Mouse (Mus musculus) liver, embryonic 13.5 days (tissue): ENCODE data around the gene Tfeb. TPM values are rescaled to one million over a fixed set of nuclear protein-coding genes. Genes with fewer than 3 reads are reported as not detected.

Source experiments
- ATAC-seq: fragments of 200-750 bp; cut with Nextera tagmentation; 2 replicates; pipeline ENCODE4 v1.8.0; 2017; ENCODE audit warnings: low read depth, mild to moderate bottlenecking, moderate number of reproducible peaks, moderate library complexity
- DNase-seq: peaks from one replicate; pipeline ENCODE4 v3.0.0; 2022
- H3K27ac ChIP-seq: fragments of 300-500 bp; sonication (generic); 2 replicates; pipeline ENCODE4 v1.5.1; 2015; ENCODE audit warnings: moderate library complexity, mild to moderate bottlenecking, inconsistent platforms
- H3K27me3 ChIP-seq: fragments of 300-500 bp; sonication (generic); 2 replicates; pipeline ENCODE4 v1.6.1; 2015; ENCODE audit warnings: mild to moderate bottlenecking, inconsistent platforms
- H3K36me3 ChIP-seq: fragments of 300-500 bp; sonication (generic); 2 replicates; pipeline ENCODE4 v1.6.1; 2015; ENCODE audit warnings: mild to moderate bottlenecking, inconsistent platforms
- H3K4me1 ChIP-seq: fragments of 300-500 bp; sonication (generic); replicated peaks from 2 replicates; pipeline ENCODE4 v1.6.1; 2015; ENCODE audit warnings: inconsistent platforms
- H3K4me2 ChIP-seq: fragments of 300-500 bp; sonication (generic); 2 replicates; pipeline ENCODE4 v1.6.1; 2015; ENCODE audit warnings: inconsistent platforms, mild to moderate bottlenecking, moderate library complexity
- H3K4me3 ChIP-seq: fragments of 300-500 bp; sonication (generic); replicated peaks from 2 replicates; pipeline ENCODE4 v1.5.1; 2015; ENCODE audit warnings: mild to moderate bottlenecking, inconsistent platforms
- H3K9ac ChIP-seq: fragments of 300-500 bp; sonication (generic); 2 replicates; pipeline ENCODE4 v1.6.1; 2015; ENCODE audit warnings: mild to moderate bottlenecking, inconsistent platforms
- H3K9me3 ChIP-seq: fragments of 300-500 bp; sonication (generic); replicated peaks from 2 replicates; pipeline ENCODE4 v1.6.1; 2016; ENCODE audit warnings: inconsistent platforms
- WGBS: fragments of 180-500 bp; shearing (Covaris S2); methylation state at CpG from one replicate; pipeline ENCODE4 v1.1.7; 2015; ENCODE audit not compliant: insufficient replicate concordance; 5-methylcytosine and 5-hydroxymethylcytosine counted together
- polyA plus RNA-seq: library from polyadenylated mRNA; unstranded; fragments of >200 nt; fragmentation: Nextera tagmentation; extraction: Ambion mirVana; gene quantifications from 2 replicates; pipeline ENCODE4 v1.2.1, GENCODE M21; 2015

The Tfeb gene
- polyA plus RNA-seq, 1 experiment from 2014 or later: 4.4 TPM

GRCm38 (mm10) chr17:47812200-47812599 is 75.4 kb downstream of the Tfeb start:
- no peak overlapping the region for H3K4me2 ChIP-seq
- H3K27me3 ChIP-seq: no peaks in the 10 kb centered on the region
- peaks cover 9% of the 10 kb centered on the region; the same call in 1 of the 2 replicates for H3K4me1 ChIP-seq
- WGBS: 63% methylated on average over 6 of the region's 6 CpGs
- H3K9ac ChIP-seq: no peak overlapping the region
- no peak overlapping the region for H3K27ac ChIP-seq
- H3K9me3 ChIP-seq: no peaks in the 10 kb centered on the region
- no peak overlapping the region for H3K4me3 ChIP-seq
- DNase-seq: no peak
- no peaks in the 10 kb centered on the region; the same call in 1 of the 2 replicates for H3K36me3 ChIP-seq
- ATAC-seq: no peak

- no peak overlapping the region for H3K9ac ChIP-seq
- WGBS: 41% methylated on average over 5 of the region's 5 CpGs
- H3K9me3 ChIP-seq: no peaks in the 10 kb centered on the region
- H3K4me2 ChIP-seq: no peak overlapping the region
- H3K27me3 ChIP-seq: no peaks in the 10 kb centered on the region
- no peak overlapping the region for H3K27ac ChIP-seq
- no peak overlapping the region for H3K4me3 ChIP-seq
- DNase-seq (no peak), ATAC-seq (peak; percentile 43)
- H3K36me3 ChIP-seq: no peaks in the 10 kb centered on the region; the same call in 1 of the 2 replicates
- H3K4me1 ChIP-seq: peaks cover 9% of the 10 kb centered on the region; the same call in 1 of the 2 replicates
Measured at GRCm38 (mm10) chr17:47813616-47814015, 76.8 kb downstream of the Tfeb start.

GRCm38 (mm10) chr17:47814496-47814895 is 77.7 kb downstream of the Tfeb start:
- Histone ChIP-seq H3K27ac (no peak overlapping the region), H3K4me3 (no peak overlapping the region), H3K4me1 (peaks cover 7% of the 10 kb centered on the region; the same call in 1 of the 2 replicates), H3K9ac (no peak overlapping the region), H3K4me2 (no peak overlapping the region), H3K27me3 (no peaks in the 10 kb centered on the region), H3K36me3 (no peaks in the 10 kb centered on the region; the same call in 1 of the 2 replicates), H3K9me3 (no peaks in the 10 kb centered on the region)
- WGBS: 58% methylated on average over 6 of the region's 6 CpGs
- DNase-seq (no peak), ATAC-seq (no peak)

- no peak overlapping the region for H3K4me3 ChIP-seq
- ATAC-seq: no peak
- no peaks in the 10 kb centered on the region for H3K9me3 ChIP-seq
- H3K4me1 ChIP-seq: peaks cover 4% of the 10 kb centered on the region; the same call in 1 of the 2 replicates
- H3K27ac ChIP-seq: no peak overlapping the region
- H3K4me2 ChIP-seq: no peak overlapping the region
- no peaks in the 10 kb centered on the region for H3K27me3 ChIP-seq
- WGBS: 70% methylated on average over 10 of the region's 10 CpGs
- DNase-seq: no peak
- H3K36me3 ChIP-seq: no peaks in the 10 kb centered on the region; the same call in 1 of the 2 replicates
- H3K9ac ChIP-seq: no peak overlapping the region
Measured at GRCm38 (mm10) chr17:47815446-47815845, 78.6 kb downstream of the Tfeb start.

- Histone ChIP-seq H3K36me3 (no peaks in the 10 kb centered on the region; the same call in 1 of the 2 replicates), H3K9me3 (no peaks in the 10 kb centered on the region), H3K27ac (no peak overlapping the region), H3K4me2 (no peak overlapping the region), H3K27me3 (no peaks in the 10 kb centered on the region), H3K4me1 (peaks cover 2% of the 10 kb centered on the region; the same call in 1 of the 2 replicates), H3K9ac (no peak overlapping the region), H3K4me3 (no peak overlapping the region)
- WGBS: 68% methylated on average over 13 of the region's 13 CpGs
- ATAC-seq: no peak
- no peak for DNase-seq
Measured at GRCm38 (mm10) chr17:47818038-47818725, 81.4 kb downstream of the Tfeb start.

GRCm38 (mm10) chr17:47821339-47821738 is 84.5 kb downstream of the Tfeb start:
- no peak overlapping the region for H3K27ac ChIP-seq
- ATAC-seq (no peak), DNase-seq (no peak)
- no peak overlapping the region for H3K9ac ChIP-seq
- no peaks in the 10 kb centered on the region for H3K27me3 ChIP-seq
- no peaks in the 10 kb centered on the region for H3K4me1 ChIP-seq
- H3K4me2 ChIP-seq: no peak overlapping the region
- no peak overlapping the region for H3K4me3 ChIP-seq
- WGBS: 79% methylated on average over 8 of the region's 8 CpGs
- no peaks in the 10 kb centered on the region for H3K36me3 ChIP-seq
- no peaks in the 10 kb centered on the region for H3K9me3 ChIP-seq

- Histone ChIP-seq H3K4me2 (no peak overlapping the region), H3K27ac (no peak overlapping the region)
- WGBS: 35% methylated on average over 9 of the region's 9 CpGs
Measured at GRCm38 (mm10) chr17:47831161-47831560, 94.3 kb downstream of the Tfeb start.

GRCm38 (mm10) chr17:47831772-47832171 is 94.9 kb downstream of the Tfeb start:
- Histone ChIP-seq H3K36me3 (no peaks in the 10 kb centered on the region; the same call in 1 of the 2 replicates), H3K4me2 (peak overlapping the region; percentile 69), H3K27me3 (peaks cover 56% of the 10 kb centered on the region), H3K27ac (no peak overlapping the region), H3K4me3 (0 out of 2 replicates have a peak overlapping the region, but pooled peaks have one; percentile 57), H3K9me3 (no peaks in the 10 kb centered on the region), H3K4me1 (peaks cover 14% of the 10 kb centered on the region), H3K9ac (no peak overlapping the region)
- DNase-seq (no peak), ATAC-seq (no peak)
- 36% methylated on average over 5 of the region's 5 CpGs for WGBS

More at GRCm38 (mm10) chr17:47831161-47831560, 94.3 kb downstream of the Tfeb start:
- Histone ChIP-seq H3K4me1 (peaks cover 14% of the 10 kb centered on the region), H3K36me3 (no peaks in the 10 kb centered on the region; the same call in 1 of the 2 replicates), H3K9me3 (no peaks in the 10 kb centered on the region), H3K4me3 (no peak overlapping the region), H3K9ac (no peak overlapping the region), H3K27me3 (peaks cover 52% of the 10 kb centered on the region)
- DNase-seq: no peak
- no peak for ATAC-seq

- Histone ChIP-seq H3K4me3 (peak overlapping the region; percentile 57), H3K27me3 (peaks cover 58% of the 10 kb centered on the region), H3K4me1 (peaks cover 14% of the 10 kb centered on the region), H3K9ac (peak overlapping the region; percentile 60), H3K27ac (no peak overlapping the region), H3K4me2 (peak overlapping the region; percentile 69), H3K9me3 (no peaks in the 10 kb centered on the region), H3K36me3 (no peaks in the 10 kb centered on the region)
- 3% methylated on average over 17 of the region's 17 CpGs for WGBS
- ATAC-seq (0 out of 2 replicates have a peak, but pooled peaks have one; percentile 23), DNase-seq (no peak)
Measured at GRCm38 (mm10) chr17:47832501-47833028, 95.7 kb downstream of the Tfeb start.

- H3K4me2 ChIP-seq: peak overlapping the region; percentile 69
- 1% methylated on average over 42 of the region's 45 CpGs for WGBS
Measured at GRCm38 (mm10) chr17:47833029-47833627, 96.3 kb downstream of the Tfeb start.

More at GRCm38 (mm10) chr17:47833029-47833627, 96.3 kb downstream of the Tfeb start:
- Histone ChIP-seq H3K36me3 (no peaks in the 10 kb centered on the region), H3K27me3 (peaks cover 61% of the 10 kb centered on the region), H3K9me3 (no peaks in the 10 kb centered on the region), H3K9ac (peak overlapping the region; percentile 60), H3K27ac (no peak overlapping the region), H3K4me1 (peaks cover 14% of the 10 kb centered on the region), H3K4me3 (peak overlapping the region; percentile 57)
- DNase-seq (no peak), ATAC-seq (0 out of 2 replicates have a peak, but pooled peaks have one; percentile 38)
